Mouse (Mus musculus): ENCODE data around the gene Zfp26.
A peak's percentile ranks its signal among the peaks of the same experiment; 100 is the strongest.

The Zfp26 gene

GRCm38 (mm10) chr9:20459377-20460317 is at the start of gene Zfp26:
Gene Zfp26, minus strand, starts transcription at chr9:20460162.
- peak; percentile 44 to 60 for DNase-seq (ENCODE audit: low spot score in 2 of 2)

- DNase-seq (ENCODE audit: low spot score in 2 of 2), result no peak
Measured at GRCm38 (mm10) chr9:20509676-20510075, 49.7 kb upstream of the Zfp26 start.

- DNase-seq (ENCODE audit: low spot score in 2 of 2), result no peak
Measured at GRCm38 (mm10) chr9:20504801-20505200, 44.8 kb upstream of the Zfp26 start.

- no peak for DNase-seq (ENCODE audit: low spot score in 2 of 2)
Measured at GRCm38 (mm10) chr9:20493281-20493680, 33.3 kb upstream of the Zfp26 start.

GRCm38 (mm10) chr9:20492527-20493233 is 32.7 kb upstream of the Zfp26 start, which contains the start of gene Zfp426:
Gene Zfp426, minus strand, starts transcription at chr9:20492746.
- DNase-seq (ENCODE audit: low spot score in 2 of 2), result peak; percentile 73 to 78

- DNase-seq (ENCODE audit: low spot score in 2 of 2), result no peak
Measured at GRCm38 (mm10) chr9:20491858-20492526, 32.0 kb upstream of the Zfp26 start.

GRCm38 (mm10) chr9:20489536-20489935 is 29.6 kb upstream of the Zfp26 start:
- DNase-seq (ENCODE audit: low spot score in 2 of 2), result no peak

- DNase-seq (ENCODE audit: low spot score in 2 of 2), result no peak
Measured at GRCm38 (mm10) chr9:20479396-20479795, 19.4 kb upstream of the Zfp26 start.

GRCm38 (mm10) chr9:20476632-20477031 is 16.7 kb upstream of the Zfp26 start:
- DNase-seq (ENCODE audit: low spot score in 2 of 2), result no peak

- DNase-seq (ENCODE audit: low spot score in 2 of 2), result peak; percentile 13 to 54
Measured at GRCm38 (mm10) chr9:20466761-20467442, 6.9 kb upstream of the Zfp26 start.

- DNase-seq (ENCODE audit: low spot score in 2 of 2), result no peak
Measured at GRCm38 (mm10) chr9:20453647-20454046, 6.3 kb downstream of the Zfp26 start.

GRCm38 (mm10) chr9:20451493-20451892 is 8.5 kb downstream of the Zfp26 start:
- no peak for DNase-seq (ENCODE audit: low spot score in 2 of 2)

GRCm38 (mm10) chr9:20443183-20443783 is 16.7 kb downstream of the Zfp26 start:
- DNase-seq (ENCODE audit: low spot score in 2 of 2), result no peak

- no peak for DNase-seq (ENCODE audit: low spot score in 2 of 2)
Measured at GRCm38 (mm10) chr9:20430004-20430403, 30.0 kb downstream of the Zfp26 start.

GRCm38 (mm10) chr9:20411460-20411859 is 48.5 kb downstream of the Zfp26 start:
- no peak for DNase-seq (ENCODE audit: low spot score in 2 of 2)

- no peak for DNase-seq (ENCODE audit: low spot score in 2 of 2)
Measured at GRCm38 (mm10) chr9:20409319-20409718, 50.6 kb downstream of the Zfp26 start.

GRCm38 (mm10) chr9:20385343-20385703 is 74.6 kb downstream of the Zfp26 start:
- no peak for DNase-seq (ENCODE audit: low spot score in 2 of 2)

GRCm38 (mm10) chr9:20384532-20385342 is 75.2 kb downstream of the Zfp26 start, which contains the start of gene Zfp560:
Gene Zfp560, minus strand, starts transcription at chr9:20385177.
- peak; percentile 84 to 88 for DNase-seq (ENCODE audit: low spot score in 2 of 2)

GRCm38 (mm10) chr9:20383659-20384058 is 76.3 kb downstream of the Zfp26 start:
- no peak for DNase-seq (ENCODE audit: low spot score in 2 of 2)
